Mouse (Mus musculus) forebrain, embryonic 15.5 days (tissue): ENCODE data around the gene Ankrd28. TPM values are rescaled to one million over a fixed set of nuclear protein-coding genes. Genes with fewer than 3 reads are reported as not detected.

Source experiments
- ATAC-seq: fragments of 200-750 bp; cut with Nextera tagmentation; replicated peaks from 2 replicates; pipeline ENCODE4 v1.8.0; 2017; ENCODE audit warnings: mild to moderate bottlenecking, moderate TSS enrichment, moderate library complexity
- H3K27ac ChIP-seq: fragments of 300-500 bp; sonication (generic); replicated peaks from 2 replicates; pipeline ENCODE4 v1.5.1; 2015; ENCODE audit warnings: mild to moderate bottlenecking, inconsistent platforms
- H3K27me3 ChIP-seq: fragments of 300-500 bp; sonication (generic); 2 replicates; pipeline ENCODE4 v1.6.1; 2015; ENCODE audit warnings: inconsistent platforms
- H3K36me3 ChIP-seq: fragments of 300-500 bp; sonication (generic); 2 replicates; pipeline ENCODE4 v1.6.1; 2015; ENCODE audit warnings: mild to moderate bottlenecking, inconsistent platforms
- H3K4me1 ChIP-seq: fragments of 300-500 bp; sonication (generic); 2 replicates; pipeline ENCODE4 v1.6.1; 2015; ENCODE audit warnings: inconsistent platforms
- H3K4me2 ChIP-seq: fragments of 300-500 bp; sonication (generic); replicated peaks from 2 replicates; pipeline ENCODE4 v1.6.1; 2015; ENCODE audit warnings: mild to moderate bottlenecking, inconsistent platforms
- H3K4me3 ChIP-seq: fragments of 300-500 bp; sonication (generic); 2 replicates; pipeline ENCODE4 v1.5.1; 2015; ENCODE audit warnings: mild to moderate bottlenecking, inconsistent platforms
- H3K9ac ChIP-seq: fragments of 300-500 bp; sonication (generic); replicated peaks from 2 replicates; pipeline ENCODE4 v1.6.1; 2015; ENCODE audit warnings: mild to moderate bottlenecking, inconsistent platforms
- H3K9me3 ChIP-seq: fragments of 300-500 bp; sonication (generic); 2 replicates; pipeline ENCODE4 v1.6.1; 2016; ENCODE audit warnings: inconsistent platforms
- WGBS: fragments of 180-500 bp; shearing (Covaris S2); methylation state at CpG from one replicate; pipeline ENCODE4 v1.1.7; 2015; ENCODE audit warnings: mixed read lengths; 5-methylcytosine and 5-hydroxymethylcytosine counted together
- polyA plus RNA-seq: library from polyadenylated mRNA; unstranded; fragments of >200 nt; fragmentation: Nextera tagmentation; extraction: Ambion mirVana; gene quantifications from 2 replicates; pipeline ENCODE4 v1.2.1, GENCODE M21; 2015

The Ankrd28 gene
- polyA plus RNA-seq, 1 experiment from 2014 or later: 11.6 TPM

GRCm38 (mm10) chr14:31669642-31670490, 160.6 kb downstream of the Ankrd28 start:
- peak; percentile 60 for ATAC-seq

GRCm38 (mm10) chr14:31669161-31669611, 161.3 kb downstream of the Ankrd28 start:
- H3K9me3 ChIP-seq: no peaks in the 10 kb centered on the region
- H3K27me3 ChIP-seq: no peaks in the 10 kb centered on the region
- H3K27ac ChIP-seq: peak overlapping the region; percentile 66
- H3K4me2 ChIP-seq: no peak overlapping the region
- H3K4me3 ChIP-seq: no peak overlapping the region
- WGBS: 49% methylated on average over 13 of the region's 13 CpGs
- peaks cover 26% of the 10 kb centered on the region for H3K4me1 ChIP-seq
- ATAC-seq: peak; percentile 14; the same call in 1 of the 2 replicates
- H3K36me3 ChIP-seq: peaks cover 3% of the 10 kb centered on the region; the same call in 1 of the 2 replicates
- H3K9ac ChIP-seq: no peak overlapping the region

More at GRCm38 (mm10) chr14:31669642-31670490, 160.6 kb downstream of the Ankrd28 start:
- Histone ChIP-seq H3K4me2 (no peak overlapping the region), H3K9me3 (no peaks in the 10 kb centered on the region), H3K27me3 (no peaks in the 10 kb centered on the region), H3K36me3 (peaks cover 3% of the 10 kb centered on the region; the same call in 1 of the 2 replicates), H3K4me1 (peaks cover 21% of the 10 kb centered on the region), H3K9ac (no peak overlapping the region), H3K27ac (peak overlapping the region; percentile 66), H3K4me3 (no peak overlapping the region)
- 45% methylated on average over 15 of the region's 15 CpGs for WGBS

- no peaks in the 10 kb centered on the region for H3K9me3 ChIP-seq
- H3K4me2 ChIP-seq: no peak overlapping the region
- peak overlapping the region; percentile 29; the same call in 1 of the 2 replicates for H3K27ac ChIP-seq
- 77% methylated on average over 13 of the region's 13 CpGs for WGBS
- H3K36me3 ChIP-seq: peaks cover 3% of the 10 kb centered on the region; the same call in 1 of the 2 replicates
- no peaks in the 10 kb centered on the region for H3K27me3 ChIP-seq
- ATAC-seq: no peak
- peaks cover 35% of the 10 kb centered on the region for H3K4me1 ChIP-seq
- no peak overlapping the region for H3K4me3 ChIP-seq
- no peak overlapping the region for H3K9ac ChIP-seq
Measured at GRCm38 (mm10) chr14:31668326-31668725, 162.1 kb downstream of the Ankrd28 start.

DNA sequence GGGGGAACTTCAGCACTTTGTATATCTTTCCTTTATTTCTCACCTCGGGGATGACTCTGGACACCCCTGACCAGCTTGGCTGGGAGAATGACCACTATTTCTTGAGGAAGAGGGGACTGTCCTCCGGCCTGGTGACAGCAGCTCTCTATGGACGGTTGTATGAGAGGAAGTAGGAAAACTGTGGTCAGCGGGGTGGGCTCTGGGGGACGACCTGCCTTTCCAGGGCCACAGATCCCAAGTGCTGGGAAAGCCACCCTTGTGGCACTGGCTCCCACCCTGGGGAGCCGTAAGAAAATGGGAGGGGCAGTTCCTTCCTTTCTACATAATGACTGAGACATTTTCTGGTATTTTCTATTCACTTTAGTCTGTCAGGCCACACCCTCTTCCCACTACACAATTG, 162.7 kb downstream of the Ankrd28 start:
- Histone ChIP-seq H3K27ac (no peak overlapping the region), H3K4me3 (no peak overlapping the region), H3K9me3 (no peaks in the 10 kb centered on the region), H3K9ac (no peak overlapping the region), H3K27me3 (no peaks in the 10 kb centered on the region), H3K36me3 (peaks cover 3% of the 10 kb centered on the region; the same call in 1 of the 2 replicates), H3K4me2 (no peak overlapping the region), H3K4me1 (peaks cover 39% of the 10 kb centered on the region)
- no peak for ATAC-seq
- 88% methylated on average over 6 of the region's 6 CpGs for WGBS

- Histone ChIP-seq H3K36me3 (peaks cover 3% of the 10 kb centered on the region; the same call in 1 of the 2 replicates), H3K27me3 (no peaks in the 10 kb centered on the region), H3K4me3 (no peak overlapping the region), H3K27ac (no peak overlapping the region), H3K4me1 (peaks cover 45% of the 10 kb centered on the region), H3K4me2 (no peak overlapping the region), H3K9me3 (no peaks in the 10 kb centered on the region), H3K9ac (no peak overlapping the region)
- no peak for ATAC-seq
- 97% methylated on average over 28 of the region's 28 CpGs for WGBS
Measured at GRCm38 (mm10) chr14:31666931-31667705, 163.3 kb downstream of the Ankrd28 start.

DNA sequence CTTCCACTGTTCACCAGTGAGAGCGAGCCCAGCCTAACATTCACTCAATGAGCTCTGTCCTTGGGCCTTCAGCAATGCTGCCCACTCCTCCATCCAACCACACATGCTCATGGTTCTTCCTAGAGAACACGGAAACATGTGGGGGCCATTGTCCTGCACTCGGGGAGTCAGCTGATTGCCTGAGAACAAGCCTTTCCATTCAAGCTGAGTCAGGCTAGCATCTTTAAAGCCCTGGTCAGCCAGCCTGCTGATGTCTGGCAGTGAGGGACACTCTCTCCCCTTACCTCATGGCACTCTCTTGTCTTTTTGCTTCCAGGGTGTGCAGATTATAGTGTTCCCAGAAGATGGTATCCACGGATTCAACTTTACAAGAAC, 164.9 kb downstream of the Ankrd28 start:
- WGBS: 82% methylated on average over 4 of the region's 4 CpGs

GRCm38 (mm10) chr14:31664903-31665565, 165.4 kb downstream of the Ankrd28 start:
- Histone ChIP-seq H3K27ac (0 out of 2 replicates have a peak overlapping the region, but pooled peaks have one; percentile 98), H3K27me3 (no peaks in the 10 kb centered on the region), H3K4me3 (no peak overlapping the region), H3K36me3 (peaks cover 3% of the 10 kb centered on the region; the same call in 1 of the 2 replicates), H3K4me2 (no peak overlapping the region), H3K9ac (no peak overlapping the region), H3K9me3 (no peaks in the 10 kb centered on the region), H3K4me1 (peaks cover 54% of the 10 kb centered on the region)
- WGBS: 65% methylated on average over 12 of the region's 12 CpGs
- no peak for ATAC-seq

More for the DNA sequence above, 164.9 kb downstream of the Ankrd28 start:
- Histone ChIP-seq H3K4me1 (peaks cover 53% of the 10 kb centered on the region), H3K9me3 (no peaks in the 10 kb centered on the region), H3K4me2 (no peak overlapping the region), H3K9ac (no peak overlapping the region), H3K4me3 (no peak overlapping the region), H3K27me3 (no peaks in the 10 kb centered on the region), H3K36me3 (peaks cover 3% of the 10 kb centered on the region; the same call in 1 of the 2 replicates), H3K27ac (no peak overlapping the region)
- no peak for ATAC-seq

DNA sequence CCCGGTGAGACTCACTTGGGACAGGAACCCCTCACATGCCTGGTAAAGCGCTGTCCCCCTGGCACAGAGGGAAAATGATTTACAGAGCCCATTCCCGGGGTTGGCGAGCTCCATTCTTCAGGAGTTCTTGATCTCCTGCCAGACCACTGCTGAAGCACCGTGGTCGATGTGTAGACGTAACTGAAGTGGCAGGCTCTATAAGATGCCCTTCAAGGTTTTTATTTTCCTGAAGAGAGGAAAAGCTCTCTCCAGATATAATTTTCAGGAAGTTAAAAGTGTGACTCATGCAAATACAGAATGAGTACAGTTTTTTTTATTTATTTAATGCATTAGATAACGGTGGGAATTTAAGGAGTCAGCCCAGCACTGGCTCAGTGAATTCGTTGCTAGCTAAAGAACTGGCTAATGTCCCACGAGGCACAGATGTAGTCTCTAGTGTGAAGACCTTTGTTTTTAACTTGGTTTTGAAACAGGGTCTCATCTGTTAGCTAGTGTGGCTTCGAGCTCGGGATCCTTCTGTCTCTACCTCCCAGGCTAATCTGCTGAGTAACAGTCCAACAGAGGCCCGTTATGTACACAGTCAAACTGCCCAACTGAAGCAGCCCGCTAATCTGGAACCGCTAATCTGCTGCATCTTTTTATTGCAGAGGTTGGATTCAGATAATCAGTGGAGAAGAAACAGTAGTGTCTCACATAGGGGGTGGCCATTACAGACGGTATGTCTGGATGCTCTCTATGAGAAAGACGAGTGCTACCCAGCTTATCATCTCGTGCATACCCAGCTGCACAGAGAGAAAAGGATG, 166.2 kb downstream of the Ankrd28 start:
- Histone ChIP-seq H3K4me1 (peaks cover 54% of the 10 kb centered on the region), H3K9ac (no peak overlapping the region), H3K9me3 (no peaks in the 10 kb centered on the region), H3K27ac (peak overlapping the region; percentile 98), H3K4me3 (no peak overlapping the region), H3K27me3 (no peaks in the 10 kb centered on the region), H3K4me2 (no peak overlapping the region), H3K36me3 (peaks cover 3% of the 10 kb centered on the region; the same call in 1 of the 2 replicates)
- no peak for ATAC-seq
- 42% methylated on average over 18 of the region's 18 CpGs for WGBS

- no peak for ATAC-seq
- no peak overlapping the region for H3K9ac ChIP-seq
- no peak overlapping the region for H3K4me2 ChIP-seq
- H3K27me3 ChIP-seq: no peaks in the 10 kb centered on the region
- no peak overlapping the region for H3K4me3 ChIP-seq
- H3K36me3 ChIP-seq: peaks cover 3% of the 10 kb centered on the region; the same call in 1 of the 2 replicates
- peaks cover 56% of the 10 kb centered on the region for H3K4me1 ChIP-seq
- H3K9me3 ChIP-seq: no peaks in the 10 kb centered on the region
- WGBS: 92% methylated on average over 13 of the region's 13 CpGs
- H3K27ac ChIP-seq: peak overlapping the region; percentile 98
Measured at GRCm38 (mm10) chr14:31663376-31664099, 166.9 kb downstream of the Ankrd28 start.

GRCm38 (mm10) chr14:31662555-31663211, 167.8 kb downstream of the Ankrd28 start:
- no peaks in the 10 kb centered on the region for H3K27me3 ChIP-seq
- peak overlapping the region; percentile 50 for H3K9ac ChIP-seq
- 23% methylated on average over 9 of the region's 9 CpGs for WGBS
- H3K4me3 ChIP-seq: peak overlapping the region; percentile 41
- peak overlapping the region; percentile 98 for H3K27ac ChIP-seq
- H3K4me2 ChIP-seq: peak overlapping the region; percentile 64
- H3K4me1 ChIP-seq: peaks cover 57% of the 10 kb centered on the region
- peaks cover 3% of the 10 kb centered on the region; the same call in 1 of the 2 replicates for H3K36me3 ChIP-seq
- H3K9me3 ChIP-seq: no peaks in the 10 kb centered on the region
- peak; percentile 42 for ATAC-seq
